Mouse (Mus musculus): ENCODE results near the gene Hist1h4n. TPM values are rescaled to one million over a fixed set of nuclear protein-coding genes. Genes with fewer than 3 reads are reported as not detected.
"Not testable (repeated sequence)": the region's sequence is repeated elsewhere in the genome, so short reads cannot be mapped to it uniquely, and the experiment has no call there.

Gene Hist1h4n
- polyA plus RNA-seq, 2 experiments = 15.6 to 30.3 TPM

DNA sequence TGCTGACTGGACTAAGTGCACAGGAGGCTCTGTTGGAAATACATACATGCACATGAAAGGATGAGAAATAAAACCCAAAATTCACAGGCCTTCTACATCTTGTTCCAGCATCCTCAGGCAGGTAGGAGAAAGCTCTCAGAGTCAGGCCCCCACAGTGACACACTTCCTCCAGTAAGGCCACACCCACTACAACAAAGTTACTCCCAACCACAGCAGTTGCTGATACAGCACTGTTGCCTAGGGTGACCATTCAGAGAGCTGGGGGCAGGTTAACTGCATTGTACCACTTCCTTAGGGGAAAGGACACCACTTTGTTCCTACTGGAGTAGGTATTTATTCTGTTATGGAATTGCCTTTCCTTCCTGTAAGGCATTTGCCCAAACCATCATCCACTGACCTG, 34.8 kb downstream of the Hist1h4n start:
- not testable (repeated sequence) for H3K27ac ChIP-seq (replicated peaks; ENCODE audit: low read depth, low read length); H3K9ac ChIP-seq (ENCODE audit: low read depth, low read length, severe bottlenecking); ATAC-seq (ENCODE audit: low FRiP score, low read depth); H3K4me1 ChIP-seq (ENCODE audit: control insufficient read depth, insufficient read depth, low read length); H3K27me3 ChIP-seq (ENCODE audit: control insufficient read depth, insufficient read depth, low read length); H3K4me2 ChIP-seq (replicated peaks; ENCODE audit: low read depth, low read length, severe bottlenecking); H3K36me3 ChIP-seq (ENCODE audit: control insufficient read depth, insufficient read depth, low read length); H3K9me3 ChIP-seq (ENCODE audit: control insufficient read depth, low read length); DNase-seq (ENCODE audit: low spot score); H3K4me3 ChIP-seq (replicated peaks; ENCODE audit: low read length)

DNA sequence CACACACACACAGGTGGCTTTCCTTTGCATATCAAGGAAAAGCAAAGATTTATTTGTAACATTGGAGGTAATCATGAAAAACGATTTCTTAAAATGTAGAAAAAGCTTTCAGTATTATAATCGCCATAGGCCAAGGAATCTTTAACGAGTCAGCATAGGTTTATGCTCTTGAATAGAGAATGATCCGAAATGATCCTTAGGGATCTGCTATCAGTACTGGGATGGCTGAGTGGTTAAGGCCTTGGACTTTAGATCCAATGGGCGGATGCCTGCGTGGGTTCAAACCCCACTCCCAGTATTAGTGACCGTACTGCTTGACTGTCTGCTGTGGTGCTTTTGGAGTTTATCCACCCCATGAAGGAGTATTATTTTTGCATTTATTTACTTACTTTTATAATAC, 36.4 kb downstream of the Hist1h4n start:
- no peak for ATAC-seq (ENCODE audit: low FRiP score, low read depth)
- no peak overlapping the region for H3K4me3 ChIP-seq (replicated peaks; ENCODE audit: low read length)
- no peak overlapping the region for H3K27ac ChIP-seq (replicated peaks; ENCODE audit: low read depth, low read length)
- TF ChIP-seq POLR2A (IDR thresholded peaks at IDR 0.05; ENCODE audit: borderline replicate concordance, extremely low read depth, insufficient read depth, insufficient read length) = no peak
- no peak overlapping the region for H3K4me2 ChIP-seq (replicated peaks; ENCODE audit: low read depth, low read length, severe bottlenecking)
- 87% methylated on average over 7 of the region's 7 CpGs for WGBS
- no peak for DNase-seq (ENCODE audit: low spot score)
- no peaks in the 10 kb centered on the region for H3K27me3 ChIP-seq (ENCODE audit: control insufficient read depth, insufficient read depth, low read length)
- no peaks in the 10 kb centered on the region for H3K36me3 ChIP-seq (ENCODE audit: control insufficient read depth, insufficient read depth, low read length)
- 0 out of 2 replicates have a peak, but pooled peaks cover 4% of the 10 kb centered on the region for H3K4me1 ChIP-seq (ENCODE audit: control insufficient read depth, insufficient read depth, low read length)
- H3K9me3 ChIP-seq (ENCODE audit: control insufficient read depth, low read length) = no peaks in the 10 kb centered on the region
- no peak overlapping the region for H3K9ac ChIP-seq (ENCODE audit: low read depth, low read length, severe bottlenecking)

DNA sequence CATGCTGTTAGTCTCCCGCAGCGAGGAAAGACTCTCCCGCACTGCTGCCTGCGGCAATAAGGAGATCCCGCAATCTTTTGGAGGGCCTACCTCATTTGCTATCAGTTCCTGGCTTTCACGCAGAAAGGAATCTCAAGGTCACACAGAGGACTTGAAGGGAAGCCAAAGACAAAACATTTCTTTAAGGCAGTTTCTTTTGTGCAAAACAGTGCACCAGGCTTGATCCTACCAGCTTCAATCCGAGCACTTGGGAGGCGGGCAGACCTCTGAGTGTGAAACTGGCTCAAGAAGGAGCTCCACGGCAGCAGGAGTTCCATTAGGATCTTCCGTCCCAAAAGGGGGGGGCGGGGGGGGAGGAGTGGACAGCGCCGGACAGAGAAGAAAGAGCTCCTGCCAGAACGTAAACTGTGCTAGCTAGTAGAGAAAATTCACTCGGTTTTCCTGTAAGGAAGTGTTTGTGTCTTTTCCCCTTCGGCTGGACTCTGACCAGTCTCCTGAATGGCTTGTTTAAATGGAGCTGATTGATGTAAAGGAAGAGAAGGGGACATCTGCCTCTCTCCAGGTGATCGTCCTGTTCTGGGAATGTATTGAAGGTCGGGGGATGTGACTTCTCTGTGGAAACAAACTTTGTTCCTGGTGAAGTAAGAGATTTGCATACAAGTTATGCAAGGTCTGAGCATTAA, 41.3 kb downstream of the Hist1h4n start:
- no peak overlapping the region; the same call in 1 of the 2 replicates for H3K27ac ChIP-seq (replicated peaks; ENCODE audit: low read depth, low read length)
- H3K4me3 ChIP-seq (replicated peaks; ENCODE audit: low read length) = 0 out of 2 replicates have a peak overlapping the region, but pooled peaks have one; percentile 0
- H3K4me2 ChIP-seq (replicated peaks; ENCODE audit: low read depth, low read length, severe bottlenecking) = peak overlapping the region; percentile 27
- peak overlapping the region; percentile 31; the same call in 1 of the 2 replicates for H3K9ac ChIP-seq (ENCODE audit: low read depth, low read length, severe bottlenecking)
- no peaks in the 10 kb centered on the region for H3K9me3 ChIP-seq (ENCODE audit: control insufficient read depth, low read length)
- DNase-seq (ENCODE audit: low spot score) = no peak
- 13% methylated on average over 17 of the region's 18 CpGs for WGBS
- no peaks in the 10 kb centered on the region for H3K27me3 ChIP-seq (ENCODE audit: control insufficient read depth, insufficient read depth, low read length)
- TF ChIP-seq POLR2A (IDR thresholded peaks at IDR 0.05; ENCODE audit: borderline replicate concordance, extremely low read depth, insufficient read depth, insufficient read length) = no peak
- peaks cover 17% of the 10 kb centered on the region for H3K4me1 ChIP-seq (ENCODE audit: control insufficient read depth, insufficient read depth, low read length)
- H3K36me3 ChIP-seq (ENCODE audit: control insufficient read depth, insufficient read depth, low read length) = no peaks in the 10 kb centered on the region
- no peak for ATAC-seq (ENCODE audit: low FRiP score, low read depth)

DNA sequence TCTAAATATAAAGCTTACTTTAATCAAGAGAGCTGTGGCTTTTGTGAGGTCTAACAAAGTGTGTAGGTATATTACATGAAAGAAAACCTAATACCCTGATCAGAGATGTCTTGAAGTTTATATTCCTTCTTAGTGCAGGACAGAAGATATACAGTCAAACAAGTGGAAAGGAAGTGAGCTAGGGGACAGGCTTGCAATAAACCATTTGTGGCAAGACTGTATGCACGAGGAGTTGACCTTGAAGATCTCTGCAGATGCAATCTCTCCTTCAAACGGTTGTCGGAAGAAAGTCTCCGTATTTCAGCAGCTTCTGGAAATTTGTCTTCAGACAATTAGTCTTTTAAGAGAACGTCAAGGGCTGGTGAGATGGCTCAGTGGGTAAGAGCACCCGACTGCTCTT, 42.1 kb downstream of the Hist1h4n start:
- WGBS = 58% methylated on average over 6 of the region's 6 CpGs
- no peak for ATAC-seq (ENCODE audit: low FRiP score, low read depth)

DNA sequence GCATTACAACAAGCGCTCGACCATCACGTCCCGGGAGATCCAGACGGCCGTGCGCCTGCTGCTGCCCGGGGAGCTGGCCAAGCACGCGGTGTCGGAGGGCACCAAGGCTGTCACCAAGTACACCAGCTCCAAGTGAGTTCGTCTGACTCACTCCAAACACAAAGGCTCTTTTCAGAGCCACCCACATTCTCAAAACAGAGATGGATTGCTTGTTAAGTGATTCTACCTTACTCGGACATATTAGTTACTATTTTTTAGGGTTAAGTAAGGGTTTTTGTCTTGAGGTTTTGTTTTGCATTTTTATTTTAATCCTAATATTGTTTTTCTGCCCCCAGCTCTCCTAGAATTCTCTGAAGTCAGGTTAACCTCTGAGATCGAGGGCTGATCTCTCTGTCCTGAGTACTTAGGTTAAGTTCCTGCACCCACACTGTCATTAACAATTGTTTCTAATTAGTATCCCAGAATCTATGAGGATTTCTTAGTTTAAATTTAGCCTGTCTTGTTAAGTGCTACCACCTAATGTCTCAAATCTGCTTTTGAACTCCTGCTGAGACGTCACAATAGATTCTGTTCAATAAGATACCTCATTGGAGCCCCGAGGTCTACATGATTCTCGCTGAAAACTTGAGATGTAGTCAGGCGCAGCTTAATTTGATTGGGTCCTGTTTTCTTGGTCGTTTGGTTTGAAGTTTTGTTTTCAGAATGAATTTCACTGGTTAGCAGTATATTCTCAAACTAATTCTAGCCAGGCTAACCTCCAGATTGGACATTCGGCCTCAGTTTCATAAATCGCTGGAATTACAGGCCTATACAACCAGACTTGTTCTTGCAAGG, 44.0 kb downstream of the Hist1h4n start:
- Histone ChIP-seq H3K4me2 (replicated peaks; ENCODE audit: low read depth, low read length, severe bottlenecking) (peak overlapping the region; percentile 46), H3K4me1 (ENCODE audit: control insufficient read depth, insufficient read depth, low read length) (peaks cover 27% of the 10 kb centered on the region), H3K4me3 (replicated peaks; ENCODE audit: low read length) (peak overlapping the region; percentile 37), H3K27me3 (ENCODE audit: control insufficient read depth, insufficient read depth, low read length) (no peaks in the 10 kb centered on the region), H3K27ac (replicated peaks; ENCODE audit: low read depth, low read length) (peak overlapping the region; percentile 79), H3K9me3 (ENCODE audit: control insufficient read depth, low read length) (no peaks in the 10 kb centered on the region), H3K36me3 (ENCODE audit: control insufficient read depth, insufficient read depth, low read length) (no peaks in the 10 kb centered on the region), H3K9ac (ENCODE audit: low read depth, low read length, severe bottlenecking) (peak overlapping the region; percentile 50)
- TF ChIP-seq POLR2A (IDR thresholded peaks at IDR 0.05; ENCODE audit: borderline replicate concordance, extremely low read depth, insufficient read depth, insufficient read length) = no peak
- WGBS = 20% methylated on average over 11 of the region's 21 CpGs
- DNase-seq (ENCODE audit: low spot score) (peak; percentile 18), ATAC-seq (ENCODE audit: low FRiP score, low read depth) (no peak)

More for the DNA sequence above, 42.1 kb downstream of the Hist1h4n start:
- Histone ChIP-seq H3K36me3 (ENCODE audit: control insufficient read depth, insufficient read depth, low read length) (no peaks in the 10 kb centered on the region), H3K4me3 (replicated peaks; ENCODE audit: low read length) (no peak overlapping the region), H3K9ac (ENCODE audit: low read depth, low read length, severe bottlenecking) (no peak overlapping the region), H3K4me1 (ENCODE audit: control insufficient read depth, insufficient read depth, low read length) (peaks cover 19% of the 10 kb centered on the region), H3K4me2 (replicated peaks; ENCODE audit: low read depth, low read length, severe bottlenecking) (no peak overlapping the region), H3K9me3 (ENCODE audit: control insufficient read depth, low read length) (no peaks in the 10 kb centered on the region), H3K27me3 (ENCODE audit: control insufficient read depth, insufficient read depth, low read length) (no peaks in the 10 kb centered on the region), H3K27ac (replicated peaks; ENCODE audit: low read depth, low read length) (no peak overlapping the region)
- no peak for TF ChIP-seq POLR2A (IDR thresholded peaks at IDR 0.05; ENCODE audit: borderline replicate concordance, extremely low read depth, insufficient read depth, insufficient read length)
- no peak for DNase-seq (ENCODE audit: low spot score)
